Mouse (Mus musculus) embryo, embryonic 11 days (tissue): ENCODE data around the gene Btrc.

Experiments
- DNase-seq: peaks from one replicate; pipeline ENCODE4 v3.0.0-alpha.2; 2015

The Btrc gene

GRCm38 (mm10) chr19:45430971-45431633 is 67.6 kb downstream of the Btrc start:
- no peak for DNase-seq

- DNase-seq = no peak
These were observed 68.8 kb downstream of the Btrc start for GRCm38 (mm10) chr19:45432351-45432750.

- DNase-seq = peak; percentile 76
These were observed 72.5 kb downstream of the Btrc start for GRCm38 (mm10) chr19:45436019-45436418.

GRCm38 (mm10) chr19:45437175-45437574 is 73.6 kb downstream of the Btrc start:
- no peak for DNase-seq

GRCm38 (mm10) chr19:45438191-45438590 is 74.7 kb downstream of the Btrc start:
- DNase-seq = no peak

- peak; percentile 50 for DNase-seq
These were observed 75.7 kb downstream of the Btrc start for GRCm38 (mm10) chr19:45438928-45439846.

GRCm38 (mm10) chr19:45440554-45441175 is 77.1 kb downstream of the Btrc start:
- DNase-seq = no peak

GRCm38 (mm10) chr19:45441717-45442116 is 78.2 kb downstream of the Btrc start:
- DNase-seq = no peak

- no peak for DNase-seq
These were observed 81.9 kb downstream of the Btrc start for GRCm38 (mm10) chr19:45445253-45445933.

- DNase-seq = peak; percentile 25
These were observed 83.1 kb downstream of the Btrc start for GRCm38 (mm10) chr19:45446631-45447030.

- no peak for DNase-seq
These were observed 83.7 kb downstream of the Btrc start for GRCm38 (mm10) chr19:45447222-45447621.

- DNase-seq = no peak
These were observed 84.4 kb downstream of the Btrc start for GRCm38 (mm10) chr19:45447886-45448285.

- DNase-seq = no peak
These were observed 90.9 kb downstream of the Btrc start for GRCm38 (mm10) chr19:45454391-45454790.

- no peak for DNase-seq
These were observed 93.4 kb downstream of the Btrc start for GRCm38 (mm10) chr19:45456896-45457295.

GRCm38 (mm10) chr19:45458702-45459101 is 95.2 kb downstream of the Btrc start:
- peak; percentile 70 for DNase-seq

- DNase-seq = no peak
These were observed 96.6 kb downstream of the Btrc start for GRCm38 (mm10) chr19:45459931-45460665.

GRCm38 (mm10) chr19:45460749-45461736 is 97.5 kb downstream of the Btrc start:
- DNase-seq = peak; percentile 69

- no peak for DNase-seq
These were observed 106.2 kb downstream of the Btrc start for GRCm38 (mm10) chr19:45469760-45470159.

GRCm38 (mm10) chr19:45472691-45473520 is 109.4 kb downstream of the Btrc start:
- DNase-seq = no peak

GRCm38 (mm10) chr19:45474686-45475085 is 111.2 kb downstream of the Btrc start:
- DNase-seq = no peak
